Mouse (Mus musculus): ENCODE results near the gene Il4ra.
A peak's percentile ranks its signal among the peaks of the same experiment; 100 is the strongest.

Il4ra gene

DNA sequence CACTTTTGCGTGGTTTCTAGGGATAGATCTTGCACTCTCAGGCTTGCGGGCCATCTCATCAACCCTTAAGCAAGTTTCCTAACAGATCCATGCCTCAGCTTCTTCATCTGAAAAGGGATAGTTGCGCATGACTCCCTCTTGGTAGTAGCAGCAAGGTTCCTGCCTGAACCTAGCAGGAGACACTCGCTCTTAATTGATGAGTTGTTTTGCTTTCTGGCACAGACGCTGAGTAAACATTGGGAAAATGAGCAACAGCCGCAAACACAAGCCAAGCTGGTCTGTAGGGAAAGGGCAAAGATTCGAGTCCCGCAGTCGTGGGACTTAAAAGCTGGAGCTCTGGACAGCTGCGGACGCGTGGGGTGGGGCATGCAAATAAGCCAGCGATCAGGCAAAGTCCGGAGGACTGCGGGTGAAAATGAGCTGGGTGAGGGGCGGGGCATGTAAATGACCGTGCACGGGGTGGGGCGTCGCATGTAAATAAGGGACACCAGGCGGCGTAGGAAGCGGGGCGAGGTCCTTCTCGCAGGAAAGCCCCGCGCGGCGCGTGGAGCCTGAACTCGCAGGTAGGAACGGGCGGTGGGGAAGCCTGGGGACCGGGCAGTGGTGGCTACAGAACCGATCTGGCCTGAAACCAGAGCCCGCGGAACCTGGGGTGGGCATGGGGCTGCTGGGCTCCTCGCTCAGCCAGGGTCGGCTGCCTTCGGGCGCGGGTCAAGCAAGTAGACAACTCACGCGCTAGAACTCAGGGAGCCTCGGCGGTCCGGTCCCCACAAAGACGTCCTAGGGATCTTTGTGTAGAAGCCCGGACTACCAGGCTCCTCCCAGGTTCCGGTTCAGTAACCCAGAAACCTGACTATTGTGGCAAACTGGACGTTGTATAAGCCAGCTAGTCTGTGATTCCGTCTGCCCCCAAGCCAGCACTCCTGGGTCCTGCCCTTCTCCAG is at the start of gene Il4ra:
Gene Il4ra, plus strand, starts transcription at position 355 of the 944 bp plus-strand sequence.
- DNase-seq (ENCODE audit: low spot score) = peak; percentile 90

DNA sequence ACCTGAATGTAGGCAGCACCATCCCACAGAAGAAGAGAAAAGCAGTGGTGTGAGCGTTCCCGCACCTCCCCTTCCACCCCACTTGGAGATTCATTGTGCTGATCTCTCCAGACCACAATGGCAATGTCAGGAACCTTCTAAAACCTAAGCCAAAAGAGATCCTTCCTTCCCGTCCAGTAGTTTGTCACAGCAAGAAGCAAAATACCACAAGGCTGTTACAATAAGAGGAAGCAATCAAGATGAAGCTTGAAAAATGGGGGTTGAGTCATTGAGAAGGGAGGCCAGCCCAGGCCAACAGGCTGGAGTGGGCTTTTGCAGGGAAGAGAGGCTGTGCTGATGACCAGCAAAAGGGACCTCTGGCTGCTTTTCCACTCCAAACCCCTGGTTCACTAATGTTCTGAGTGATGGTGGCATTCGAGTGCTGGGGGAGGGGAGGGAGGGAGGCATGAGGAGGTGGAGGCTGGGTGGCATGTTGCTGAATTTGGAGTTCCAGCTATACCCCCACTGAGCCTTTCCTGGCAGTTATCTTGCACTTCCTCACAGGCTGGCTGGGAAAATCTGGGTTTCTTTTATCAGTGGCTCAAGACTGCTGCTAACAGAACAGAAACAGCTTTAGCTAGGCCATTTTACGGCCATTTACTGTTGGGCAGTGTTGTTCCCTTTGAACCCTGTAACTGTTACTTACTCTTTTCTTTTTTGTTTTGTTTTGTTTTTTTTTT is 48.4 kb upstream of the Il4ra start:
- DNase-seq (ENCODE audit: low spot score) = no peak

DNA sequence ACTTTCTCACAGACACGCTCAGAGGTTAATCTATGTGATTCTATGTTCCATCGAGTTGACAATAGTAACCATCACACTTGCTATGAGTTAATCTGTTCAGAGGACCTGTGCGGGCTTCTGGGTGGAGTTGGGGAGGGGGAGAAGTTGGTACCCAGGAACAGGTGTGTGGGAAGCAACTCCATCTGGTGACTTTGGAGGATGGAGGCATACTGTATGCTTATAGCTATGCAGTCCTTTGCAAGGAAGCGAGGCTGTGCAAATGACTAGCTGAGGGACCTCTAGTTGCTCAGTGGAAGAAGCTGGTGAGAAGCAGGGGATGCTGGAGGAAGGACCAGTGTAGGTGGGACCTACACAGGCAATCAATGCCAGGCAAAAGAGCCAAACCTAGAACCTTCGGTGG is 47.3 kb upstream of the Il4ra start:
- DNase-seq (ENCODE audit: low spot score) = no peak

DNA sequence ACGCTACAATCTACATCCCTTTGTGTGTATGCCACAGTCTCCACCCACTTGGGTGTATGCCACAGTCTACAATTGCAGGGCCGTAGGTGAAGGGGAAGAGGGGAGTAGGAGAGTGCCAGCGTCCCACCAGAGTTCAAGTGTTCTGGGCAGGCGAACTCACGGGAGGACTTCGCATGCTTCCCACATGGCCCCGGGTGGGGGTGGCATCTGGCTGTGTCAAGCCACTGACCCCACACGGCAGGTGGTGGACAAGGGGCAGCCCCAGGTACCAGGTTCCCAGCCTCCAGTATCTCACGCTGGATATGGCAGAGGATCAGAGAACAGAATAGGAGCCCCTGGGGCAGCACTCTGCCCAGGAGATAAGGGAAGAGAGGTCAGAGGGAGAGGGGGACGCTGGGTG is 46.4 kb upstream of the Il4ra start:
- no peak for DNase-seq (ENCODE audit: low spot score)

DNA sequence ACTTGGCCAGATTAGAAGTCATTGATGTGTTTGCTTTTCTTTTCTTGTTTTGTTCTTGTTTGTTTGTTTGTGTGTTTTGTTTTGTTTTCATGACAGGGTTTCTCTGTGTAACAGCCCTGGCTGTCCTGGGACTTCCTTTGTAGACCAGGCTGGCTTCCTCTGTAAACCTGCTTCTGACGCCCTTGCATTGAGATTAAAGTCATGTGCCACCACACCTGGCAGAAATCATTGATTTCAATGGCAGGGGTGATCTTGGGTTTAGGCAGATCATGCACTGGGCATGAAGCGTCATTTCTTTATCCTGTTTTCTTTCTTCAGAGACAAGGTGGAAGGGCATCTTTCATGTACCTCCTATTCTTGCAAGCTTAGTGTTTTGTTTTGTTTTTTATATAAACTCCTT is 44.6 kb upstream of the Il4ra start:
- no peak for DNase-seq (ENCODE audit: low spot score)

DNA sequence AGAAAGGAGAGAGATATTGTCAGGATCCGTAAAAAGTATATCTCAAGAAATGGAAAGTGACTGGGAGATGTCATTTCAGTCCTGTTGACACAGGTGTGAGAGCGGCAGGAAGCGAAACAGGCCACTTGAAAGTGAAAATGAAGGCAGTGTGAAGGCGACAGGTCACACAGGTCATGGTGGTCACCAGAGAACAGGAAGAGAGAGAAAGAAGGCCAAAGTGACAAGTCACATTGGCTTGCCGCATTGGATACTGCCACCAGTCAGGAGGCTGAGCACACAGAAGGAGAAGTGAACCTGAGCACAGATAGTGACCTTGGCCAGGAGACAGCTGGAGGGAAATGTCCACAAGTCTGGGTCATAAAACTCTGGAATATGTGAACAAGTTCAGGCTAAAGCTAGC is 40.5 kb upstream of the Il4ra start:
- DNase-seq (ENCODE audit: low spot score) = no peak

DNA sequence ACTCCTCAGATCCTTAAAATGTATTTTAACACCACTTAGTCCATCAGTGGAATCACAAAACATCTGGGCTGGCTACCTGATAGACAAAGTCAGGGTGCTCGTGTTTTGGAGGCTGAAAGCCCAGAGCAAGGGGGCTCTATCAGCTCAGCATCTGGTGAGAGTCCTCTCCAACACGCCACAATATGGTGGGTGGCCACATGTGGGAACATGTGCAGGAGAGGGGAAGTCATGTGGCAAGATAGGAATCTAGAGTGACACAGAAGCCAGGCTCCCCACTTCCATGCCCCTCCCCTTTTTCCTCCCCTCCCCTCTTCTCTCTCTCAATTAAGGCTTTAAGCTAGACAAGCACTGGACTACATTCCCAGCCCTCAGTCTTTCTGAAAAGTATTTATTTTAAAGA is 40.1 kb upstream of the Il4ra start:
- DNase-seq (ENCODE audit: low spot score) = no peak

DNA sequence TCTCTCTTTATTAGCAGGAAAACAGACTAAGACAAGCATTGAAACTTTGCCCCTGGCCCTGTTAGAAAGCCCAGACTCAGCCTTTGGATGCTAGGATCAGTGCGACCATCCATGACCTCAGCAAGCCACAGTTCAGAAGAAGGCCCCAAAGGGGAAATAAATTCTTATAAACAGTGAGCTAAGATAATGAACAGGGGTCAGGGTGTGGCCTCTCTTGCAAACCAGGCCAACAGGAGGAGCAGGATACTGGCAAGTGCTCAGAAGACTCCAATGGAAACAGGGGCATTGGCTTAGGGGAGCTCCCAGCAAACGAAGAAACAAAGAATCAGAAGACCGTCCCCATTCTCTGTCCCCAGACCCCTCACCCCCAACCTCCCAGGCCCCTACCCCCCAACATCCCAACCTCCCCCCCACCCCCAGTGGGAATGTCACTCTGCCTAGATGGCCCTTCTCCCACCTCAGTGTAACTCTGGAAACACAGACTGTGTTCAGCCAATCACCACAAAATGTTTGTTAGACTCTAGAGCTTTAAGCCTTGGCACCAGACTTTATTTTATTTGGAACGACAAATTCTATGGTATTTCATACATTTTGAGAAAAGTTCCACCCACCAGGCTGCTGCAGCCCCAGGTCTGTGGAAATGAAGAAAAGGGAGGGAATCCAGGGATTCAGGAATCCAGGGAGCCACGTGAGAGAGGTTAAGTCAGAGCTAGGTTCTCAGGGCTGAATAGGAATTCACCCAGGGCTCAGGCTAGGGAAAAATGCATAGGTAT is 36.7 kb upstream of the Il4ra start:
- DNase-seq (ENCODE audit: low spot score) = no peak

DNA sequence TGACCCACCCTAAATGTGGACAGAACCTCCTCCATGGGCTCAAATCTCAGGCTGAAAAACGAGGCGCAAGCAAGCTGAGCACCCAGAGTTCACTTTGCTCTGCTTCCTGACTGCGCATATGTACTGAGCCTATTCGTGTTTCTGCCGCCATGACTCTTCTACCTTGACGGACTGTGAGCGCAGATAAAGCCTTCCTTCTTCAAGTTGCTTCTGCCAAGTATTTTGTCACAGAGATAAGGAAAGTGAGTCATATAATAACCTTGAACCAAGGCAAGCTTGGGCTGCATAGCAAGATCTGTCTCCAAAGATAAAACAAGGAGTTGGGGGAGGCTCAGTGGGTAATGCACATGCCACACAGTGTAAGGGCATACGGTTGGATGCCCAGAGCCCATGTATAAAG is 35.2 kb upstream of the Il4ra start:
- no peak for DNase-seq (ENCODE audit: low spot score)

DNA sequence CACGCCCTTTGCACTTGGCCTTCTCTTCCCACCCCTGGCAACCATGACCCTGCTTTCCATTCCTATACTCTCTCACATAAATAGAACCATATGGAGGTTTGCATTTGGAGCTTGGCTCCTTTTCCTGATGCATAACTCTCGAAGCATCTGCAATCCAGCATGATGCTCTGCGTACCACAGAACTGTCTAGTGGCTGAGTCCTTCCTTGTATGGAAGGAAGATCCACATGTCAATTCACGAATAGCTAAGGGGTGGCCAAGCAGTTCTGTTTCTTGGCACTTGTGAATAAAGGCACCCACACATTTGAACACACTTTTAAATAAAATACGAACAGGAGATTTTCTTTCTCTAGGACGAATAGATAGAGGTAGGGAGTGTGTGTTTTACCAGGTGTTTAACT is 34.5 kb upstream of the Il4ra start:
- no peak for DNase-seq (ENCODE audit: low spot score)

DNA sequence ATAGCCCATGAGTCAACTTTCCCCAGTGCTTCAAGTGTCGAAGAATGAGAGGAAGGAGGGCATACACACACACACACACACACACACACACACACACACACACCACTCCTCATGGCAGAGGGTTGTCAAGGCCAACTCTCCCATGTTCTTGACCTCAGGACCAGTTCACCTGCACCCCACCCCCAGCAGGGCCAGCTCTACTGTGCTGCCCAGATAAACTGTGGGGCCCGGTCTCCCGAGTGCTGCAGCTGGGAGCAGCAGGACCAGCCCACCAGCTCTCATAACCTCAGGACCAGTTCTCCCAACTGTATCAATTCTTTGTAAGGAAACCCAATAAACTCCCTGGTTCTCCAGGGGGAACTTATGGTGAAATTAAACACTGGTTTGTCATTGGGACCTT is 32.2 kb upstream of the Il4ra start:
- DNase-seq (ENCODE audit: low spot score) = no peak

DNA sequence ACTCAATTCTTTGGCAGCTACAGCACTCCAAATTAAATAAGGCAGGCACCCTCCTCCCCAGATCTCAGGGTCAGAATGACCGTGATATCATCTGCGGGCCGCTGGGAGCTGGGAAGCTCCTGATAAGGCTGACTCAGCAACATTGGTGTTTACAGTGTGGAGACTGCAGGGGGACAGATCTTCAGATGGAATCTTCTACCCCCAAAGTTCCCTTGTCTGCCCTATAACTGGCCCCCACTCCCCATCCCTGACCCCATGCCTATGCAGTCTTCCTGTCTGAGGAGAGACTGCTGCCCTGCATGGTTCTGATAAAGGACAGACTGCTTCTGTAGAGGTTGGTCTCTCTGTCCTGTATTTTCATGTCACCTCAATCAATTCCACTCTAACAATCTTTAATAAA is 28.9 kb upstream of the Il4ra start:
- DNase-seq (ENCODE audit: low spot score) = peak; percentile 82

DNA sequence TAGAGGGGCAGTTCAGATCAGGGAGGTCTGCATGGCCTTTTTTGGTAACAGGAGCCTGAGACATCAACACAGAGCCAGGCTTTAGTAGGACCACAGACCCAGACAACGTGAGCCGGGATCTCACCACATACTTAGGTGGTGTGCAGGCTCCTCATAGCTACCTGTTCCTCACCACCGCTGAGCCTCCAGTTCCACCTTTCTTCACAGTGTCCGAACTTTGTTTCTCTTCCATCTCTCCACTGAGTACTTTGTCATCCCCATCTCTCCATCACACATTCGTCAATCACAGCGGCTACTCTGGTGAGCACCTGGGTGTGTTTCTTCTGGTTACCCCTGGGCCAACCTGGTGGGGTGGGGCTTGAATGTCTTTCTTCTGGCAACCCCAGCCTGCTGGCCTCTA is 24.7 kb upstream of the Il4ra start:
- no peak for DNase-seq (ENCODE audit: low spot score)

DNA sequence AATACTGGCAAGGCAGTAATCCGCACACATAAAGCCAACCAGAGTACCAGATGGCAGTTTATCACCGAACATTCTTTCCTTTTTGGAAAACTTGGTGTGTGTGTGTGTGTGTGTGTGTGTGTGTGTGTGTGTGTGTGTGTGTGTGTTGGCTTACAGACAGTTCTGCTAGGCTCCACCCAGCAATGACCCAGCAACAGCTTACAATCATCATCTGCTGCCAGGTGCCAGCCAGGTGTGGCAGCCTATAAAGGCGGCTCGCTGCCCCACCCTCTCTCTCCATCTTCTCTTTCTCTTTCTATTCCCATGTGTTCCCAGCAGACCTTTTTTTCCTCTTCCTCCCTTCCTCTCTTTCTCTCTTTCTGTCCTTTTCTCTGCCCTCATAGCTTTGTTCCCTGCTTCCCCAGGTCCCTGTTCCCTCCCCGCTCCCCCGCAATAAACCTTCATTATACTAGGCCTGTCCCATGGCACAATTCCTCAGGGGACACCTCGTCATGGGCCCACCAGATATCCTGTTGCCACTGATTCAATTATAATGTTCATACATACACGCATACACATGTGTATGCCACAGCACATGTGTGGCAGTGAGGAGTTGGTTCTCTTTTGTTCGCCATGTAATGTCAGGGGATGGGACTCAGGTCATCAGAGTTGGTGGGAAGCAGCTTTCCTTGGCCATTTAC is 23.9 kb upstream of the Il4ra start:
- no peak for DNase-seq (ENCODE audit: low spot score)

DNA sequence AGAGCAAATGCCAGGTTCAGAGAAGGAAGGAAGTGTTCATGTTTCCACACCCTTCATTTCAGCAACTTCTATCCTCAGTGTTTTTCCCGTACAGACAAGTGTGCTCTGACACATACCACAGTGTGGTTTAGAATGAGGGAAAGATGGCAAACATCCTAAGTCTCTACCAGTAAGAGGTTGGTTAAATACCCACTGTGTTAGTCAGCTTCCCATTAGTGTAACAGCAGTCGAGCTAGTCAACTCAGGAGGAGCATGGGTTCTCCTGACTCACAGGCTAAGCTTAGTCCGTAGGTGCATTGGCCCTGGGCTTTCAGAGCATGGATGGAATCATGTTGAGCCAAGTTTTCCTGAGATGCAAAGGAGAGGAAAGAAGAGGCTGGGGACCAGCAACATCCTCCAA is 12.6 kb upstream of the Il4ra start:
- DNase-seq (ENCODE audit: low spot score) = no peak

DNA sequence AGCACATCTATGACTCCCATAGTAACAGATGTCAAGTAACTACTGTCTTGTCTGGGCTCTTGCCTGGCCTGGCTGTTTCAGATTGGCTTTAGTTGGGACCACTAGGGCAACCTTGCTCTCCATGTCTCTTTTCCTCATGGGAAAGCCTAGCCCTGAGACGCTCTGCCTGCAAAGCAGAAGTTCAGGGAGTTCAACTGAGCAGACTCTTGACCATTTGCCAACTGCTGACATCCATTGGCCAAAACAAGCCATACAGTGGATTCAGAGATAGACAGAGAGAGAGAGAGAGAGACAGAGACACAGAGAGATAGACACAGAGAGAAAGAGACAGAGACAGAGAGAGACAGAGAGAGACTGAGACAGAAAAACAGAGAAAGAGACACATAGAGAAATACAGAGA is 10.9 kb upstream of the Il4ra start:
- DNase-seq (ENCODE audit: low spot score) = no peak

DNA sequence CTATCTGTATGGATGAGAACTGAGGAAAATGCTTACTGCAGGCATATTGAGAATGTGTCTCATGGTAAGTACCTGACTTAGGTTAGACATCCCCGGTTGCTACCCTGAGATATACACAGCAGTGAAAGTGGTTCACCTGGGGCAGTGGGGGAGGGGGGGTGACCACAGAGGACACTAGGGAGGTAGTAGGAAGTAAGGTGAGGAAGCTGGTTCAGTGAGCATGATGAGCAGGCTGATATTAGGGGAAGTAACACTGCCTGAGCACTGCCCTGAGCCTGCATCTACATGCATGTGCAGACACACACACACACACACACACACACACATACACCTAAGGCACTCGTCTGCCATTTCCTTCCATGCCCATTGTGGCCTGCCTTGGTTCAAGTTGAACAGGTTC is 10.1 kb upstream of the Il4ra start:
- no peak for DNase-seq (ENCODE audit: low spot score)

DNA sequence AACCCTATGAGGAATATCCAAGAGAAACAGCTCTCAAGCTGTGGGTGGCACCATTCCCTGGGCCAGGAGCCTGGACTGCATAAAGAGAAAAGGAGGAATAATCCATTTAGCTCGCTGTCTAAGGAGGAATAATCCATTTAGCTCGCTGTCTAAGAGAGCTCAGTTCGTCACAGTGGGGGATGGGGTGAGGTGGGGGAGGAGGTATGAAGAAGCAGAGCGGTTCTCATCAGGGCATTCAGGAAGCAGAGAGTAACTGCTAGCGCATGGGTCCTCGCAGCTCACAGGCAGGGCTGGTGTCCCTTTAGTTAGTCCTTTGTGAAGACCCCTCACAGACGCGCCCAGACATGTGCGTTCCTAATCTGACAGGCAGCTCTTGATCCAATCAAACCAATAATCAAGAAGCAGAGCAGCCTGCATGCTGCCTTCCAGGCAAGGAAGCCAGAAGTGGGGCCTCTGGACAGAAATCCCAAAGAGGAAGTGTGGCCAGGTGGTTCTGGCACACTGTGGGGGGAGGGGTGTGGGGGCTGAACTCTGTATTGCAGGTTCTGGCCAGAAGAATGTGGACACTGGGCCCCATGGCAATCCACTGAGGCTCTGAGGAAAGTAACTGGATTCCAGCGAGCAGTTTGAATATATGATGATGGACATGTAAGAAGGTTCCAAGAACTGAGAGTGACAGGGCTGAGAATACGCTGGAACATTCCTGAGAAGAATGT is 9.4 kb upstream of the Il4ra start:
- DNase-seq (ENCODE audit: low spot score) = no peak

DNA sequence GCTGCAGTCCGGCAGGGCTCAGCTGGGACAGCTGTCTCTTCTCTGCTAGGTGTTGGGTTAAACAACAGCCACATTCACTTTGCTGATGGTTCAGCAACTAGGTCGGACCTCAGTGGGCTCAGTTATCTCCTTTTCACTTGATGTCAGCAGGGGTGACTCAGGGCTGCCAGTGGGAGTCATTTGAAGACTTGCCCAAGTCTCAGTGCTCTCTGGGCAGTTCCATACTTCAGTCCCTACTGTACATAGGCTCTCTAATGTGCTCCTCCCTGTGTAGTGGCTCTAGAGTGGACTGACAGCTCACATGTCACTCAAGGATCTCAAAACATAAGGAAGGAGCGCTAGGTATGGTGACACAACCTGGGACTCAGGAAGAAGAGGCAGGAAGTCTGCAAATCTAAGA is 8.4 kb upstream of the Il4ra start:
- DNase-seq (ENCODE audit: low spot score) = no peak

DNA sequence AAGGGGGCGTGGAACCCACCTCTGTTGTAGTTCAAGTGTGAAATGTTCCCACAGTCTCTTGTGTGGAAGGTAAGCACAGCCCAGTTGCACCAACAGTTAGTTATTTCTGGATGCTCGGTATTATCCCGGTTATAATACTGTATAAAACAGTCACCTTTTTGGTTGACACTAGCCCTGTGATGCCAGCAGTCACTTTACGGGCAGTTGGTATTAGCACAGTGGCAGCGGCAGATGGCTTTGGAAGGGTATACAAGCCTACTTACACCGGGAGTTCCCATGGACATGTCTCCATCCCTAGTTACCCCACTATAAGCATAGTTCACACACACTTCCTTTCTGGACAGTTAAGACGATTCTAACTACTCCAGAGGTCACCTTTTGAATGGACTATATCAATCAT is 6.6 kb upstream of the Il4ra start:
- no peak for DNase-seq (ENCODE audit: low spot score)

DNA sequence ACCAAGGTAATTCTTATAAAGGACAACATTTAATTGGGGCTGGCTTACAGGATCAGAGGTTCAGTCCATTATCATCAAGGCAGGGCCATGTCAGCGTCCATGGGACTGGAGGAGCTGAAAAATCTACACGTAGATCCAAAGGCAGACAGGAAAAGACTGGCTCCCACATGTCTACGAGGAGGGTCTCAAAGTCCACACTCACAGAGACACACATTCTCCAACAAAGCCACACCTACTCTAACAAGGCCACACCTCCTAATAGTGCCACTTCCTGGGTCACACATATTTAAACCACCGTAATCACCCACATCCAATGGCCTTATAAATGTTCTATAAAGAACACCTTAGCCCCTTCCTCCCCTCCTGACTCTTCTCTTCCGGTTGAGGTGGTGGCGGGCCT is 5.2 kb upstream of the Il4ra start:
- DNase-seq (ENCODE audit: low spot score) = no peak

DNA sequence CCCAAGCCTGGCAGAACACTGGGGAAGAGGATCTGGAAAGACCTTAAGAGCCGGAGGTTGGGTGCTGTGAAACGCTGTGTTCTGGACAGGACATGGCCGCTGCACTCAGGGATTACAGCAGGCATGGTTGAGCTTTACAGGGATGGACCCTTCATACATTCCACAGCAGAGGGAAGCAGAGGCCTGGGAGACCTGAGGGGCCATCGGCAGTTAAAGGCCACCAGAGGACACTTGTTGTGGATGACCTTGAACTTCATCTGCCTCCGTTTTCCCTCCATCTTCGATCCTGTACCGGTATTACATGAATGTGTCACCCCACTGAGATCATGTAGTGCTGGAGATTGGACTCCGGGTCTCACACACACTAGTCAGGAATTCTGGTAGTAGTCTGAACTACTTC is 2.0 kb upstream of the Il4ra start:
- no peak for DNase-seq (ENCODE audit: low spot score)
